Mouse (Mus musculus): ENCODE data around the gene Dtx4. TPM values are rescaled to one million over a fixed set of nuclear protein-coding genes. Genes with fewer than 3 reads are reported as not detected.
"Not testable (repeated sequence)": the region's sequence is repeated elsewhere in the genome, so short reads cannot be mapped to it uniquely, and the experiment has no call there.

Dtx4 gene
- polyA plus RNA-seq (2015; fragmentation: Nextera tagmentation; extraction: Ambion mirVana), result 16.8 and 19.3 TPM in 2 replicates

DNA sequence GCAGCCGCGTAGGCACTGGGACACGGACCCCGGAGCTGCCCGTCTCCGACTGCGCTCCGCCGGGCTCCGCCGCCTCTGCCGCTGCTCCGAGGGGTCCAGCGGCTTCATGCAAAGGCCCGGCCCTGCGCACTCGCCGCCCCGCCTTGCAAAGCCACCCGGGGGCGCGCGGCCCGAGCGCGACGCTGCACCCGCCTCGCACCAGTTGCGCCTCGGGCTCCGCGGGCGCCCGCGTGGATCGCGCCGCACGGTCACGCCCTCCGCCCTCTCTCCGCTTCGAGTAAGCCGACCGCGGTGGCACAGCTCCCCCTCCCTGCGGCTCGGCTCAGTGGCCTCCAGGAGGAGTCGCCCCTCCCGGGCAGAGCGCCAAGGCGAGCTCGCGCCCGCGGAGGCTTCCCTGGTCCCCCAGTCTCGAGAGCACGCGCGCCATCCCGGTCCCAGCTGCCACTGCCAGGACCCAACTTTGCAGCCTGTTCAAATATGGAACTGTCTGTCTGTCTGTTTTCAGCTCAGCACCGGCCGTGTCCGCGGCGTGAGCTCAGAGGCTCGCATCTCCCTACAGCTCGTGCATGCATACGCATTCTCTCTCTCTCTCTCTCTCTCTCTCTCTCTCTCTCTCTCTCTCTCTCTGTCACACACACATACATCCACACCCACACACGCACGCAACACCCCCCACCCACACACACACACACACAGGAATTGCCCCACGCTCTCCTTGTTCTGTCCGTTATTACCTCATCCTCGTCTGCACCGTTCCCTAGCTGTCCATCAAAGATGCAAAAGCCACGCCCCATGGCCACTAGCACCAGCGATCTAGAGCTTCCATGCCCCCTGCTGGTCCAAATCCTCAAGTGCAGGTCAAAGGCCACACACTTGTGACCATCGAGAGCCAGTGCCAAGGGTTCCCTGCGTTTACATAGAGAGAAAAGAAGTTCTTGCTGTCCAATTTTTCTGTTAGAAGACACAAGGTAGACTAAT, at the start of gene Dtx4:
Gene Dtx4 (minus strand): TSS at position 85 of the 978 bp plus-strand sequence.
- H3K9ac ChIP-seq (replicated peaks), result peak within 1 kb of the TSS; percentile 80
- H3K27me3 ChIP-seq, result no peaks in the 10 kb centered on the region
- peaks cover 2% of the 10 kb centered on the region; the same call in 1 of the 2 replicates for H3K36me3 ChIP-seq
- H3K27ac ChIP-seq (replicated peaks), result peak within 1 kb of the TSS; percentile 90
- peak within 1 kb of the TSS; percentile 75 for H3K4me3 ChIP-seq
- peak; percentile 91 for ATAC-seq (replicated peaks)
- H3K4me2 ChIP-seq (replicated peaks), result peak within 1 kb of the TSS; percentile 65
- peaks cover 27% of the 10 kb centered on the region for H3K4me1 ChIP-seq
- WGBS, result under 1% methylated on average over 77 of the region's 80 CpGs
- no peaks in the 10 kb centered on the region for H3K9me3 ChIP-seq

DNA sequence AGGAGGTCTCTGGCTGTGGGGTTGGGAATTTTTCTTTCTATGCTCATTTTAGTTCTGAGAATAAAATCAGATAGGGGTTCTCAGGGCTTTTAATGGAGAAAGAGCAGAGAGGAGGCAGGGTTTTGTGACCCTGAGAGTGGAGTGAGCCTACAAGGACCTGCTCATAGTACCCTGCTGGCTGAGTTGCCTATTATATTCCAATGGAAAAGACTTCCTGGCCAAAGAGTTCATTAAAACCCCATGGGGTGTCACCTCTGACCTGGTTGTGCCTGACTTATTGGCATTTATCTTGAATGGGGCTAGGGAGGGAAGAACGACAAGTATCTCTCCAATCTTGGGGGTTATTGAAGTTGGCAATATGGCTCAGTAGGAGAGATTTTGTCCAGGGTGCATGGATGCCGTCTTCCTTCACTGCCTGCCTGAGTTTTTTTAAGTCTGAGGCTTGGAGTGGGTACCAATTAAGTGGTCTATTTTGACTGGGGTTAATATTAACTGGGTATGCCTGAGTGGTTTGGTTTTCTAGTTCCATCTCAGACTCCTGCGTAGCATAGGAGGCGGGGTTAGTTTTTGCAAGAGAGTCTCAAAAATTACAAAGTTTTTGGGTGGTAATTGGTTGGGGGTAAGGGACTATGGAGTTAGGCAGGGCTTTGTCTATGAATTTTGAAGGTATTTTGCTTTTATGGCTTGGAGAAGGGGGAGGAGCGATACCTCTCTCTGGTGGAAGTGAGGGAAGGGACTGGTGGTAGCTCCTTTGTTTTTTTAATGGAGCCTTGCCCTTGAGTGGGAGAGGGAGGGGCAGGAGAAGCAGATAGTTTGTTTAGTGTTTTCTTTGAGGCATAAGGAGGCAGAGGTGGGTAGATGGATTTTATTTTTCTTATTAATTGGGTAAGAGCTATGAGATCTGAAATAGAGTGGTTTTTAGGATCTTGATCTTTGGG, 49.0 kb upstream of the Dtx4 start:
- Histone ChIP-seq H3K9ac (replicated peaks) (no peak overlapping the region), H3K36me3 (no peaks in the 10 kb centered on the region), H3K9me3 (no peaks in the 10 kb centered on the region), H3K27ac (replicated peaks) (no peak overlapping the region), H3K4me2 (replicated peaks) (no peak overlapping the region), H3K4me1 (no peaks in the 10 kb centered on the region), H3K27me3 (no peaks in the 10 kb centered on the region), H3K4me3 (no peak overlapping the region)
- WGBS, result 77% methylated on average over 5 of the region's 5 CpGs
- no peak for ATAC-seq (replicated peaks)

DNA sequence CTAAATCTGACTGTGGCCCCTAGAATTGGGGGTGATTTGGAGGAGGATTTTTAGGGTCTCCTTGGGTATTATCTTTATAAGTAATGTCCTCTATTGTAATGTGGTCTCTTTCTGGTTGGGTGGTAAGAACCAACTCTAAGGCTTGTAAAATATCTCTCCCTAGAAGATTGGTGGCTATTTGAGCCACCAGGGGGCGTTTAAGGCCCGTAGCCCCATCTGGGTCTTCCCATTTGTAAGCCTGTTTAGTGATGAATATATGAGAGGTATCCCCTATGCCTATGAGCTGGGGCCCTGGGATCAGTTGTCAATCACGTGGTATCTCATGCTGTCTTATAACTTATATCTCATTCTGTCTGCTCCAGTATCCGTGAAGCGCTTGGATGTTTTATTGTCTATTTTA, 47.9 kb upstream of the Dtx4 start:
- no peak overlapping the region for H3K4me3 ChIP-seq
- no peak for ATAC-seq (replicated peaks)
- H3K9ac ChIP-seq (replicated peaks), result no peak overlapping the region
- no peaks in the 10 kb centered on the region for H3K27me3 ChIP-seq
- H3K27ac ChIP-seq (replicated peaks), result no peak overlapping the region
- WGBS, result 87% methylated on average over 5 of the region's 5 CpGs
- no peak overlapping the region for H3K4me2 ChIP-seq (replicated peaks)
- no peaks in the 10 kb centered on the region for H3K4me1 ChIP-seq
- H3K9me3 ChIP-seq, result no peaks in the 10 kb centered on the region
- no peaks in the 10 kb centered on the region for H3K36me3 ChIP-seq

DNA sequence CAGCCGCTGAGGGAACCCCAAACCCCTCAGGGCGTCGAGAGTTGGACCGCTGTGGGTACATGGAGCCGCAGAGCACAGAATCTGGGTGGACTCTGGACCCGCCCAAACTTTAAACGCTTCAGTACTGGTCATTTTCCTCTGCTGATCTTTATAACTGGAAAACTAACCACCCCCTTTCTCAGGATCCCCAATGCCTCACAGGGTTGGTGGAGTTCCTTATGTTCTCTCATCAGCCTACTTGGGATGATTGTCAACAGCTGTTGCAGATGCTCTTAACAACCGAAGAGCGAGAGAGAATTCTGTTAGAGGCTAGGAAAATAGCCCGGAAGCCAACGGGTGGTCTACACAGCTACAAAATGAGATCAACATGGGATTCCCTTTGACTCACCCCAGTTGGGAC, 44.2 kb upstream of the Dtx4 start, which contains the start of gene Fam111a:
Gene Fam111a (plus strand): TSS at position 301 of the 400 bp plus-strand sequence.
- H3K4me3 ChIP-seq; H3K27ac ChIP-seq (replicated peaks); H3K4me1 ChIP-seq; H3K9me3 ChIP-seq; H3K9ac ChIP-seq (replicated peaks); ATAC-seq (replicated peaks); H3K27me3 ChIP-seq; H3K4me2 ChIP-seq (replicated peaks); H3K36me3 ChIP-seq: not testable (repeated sequence)
- 94% methylated on average over 11 of the region's 11 CpGs for WGBS

DNA sequence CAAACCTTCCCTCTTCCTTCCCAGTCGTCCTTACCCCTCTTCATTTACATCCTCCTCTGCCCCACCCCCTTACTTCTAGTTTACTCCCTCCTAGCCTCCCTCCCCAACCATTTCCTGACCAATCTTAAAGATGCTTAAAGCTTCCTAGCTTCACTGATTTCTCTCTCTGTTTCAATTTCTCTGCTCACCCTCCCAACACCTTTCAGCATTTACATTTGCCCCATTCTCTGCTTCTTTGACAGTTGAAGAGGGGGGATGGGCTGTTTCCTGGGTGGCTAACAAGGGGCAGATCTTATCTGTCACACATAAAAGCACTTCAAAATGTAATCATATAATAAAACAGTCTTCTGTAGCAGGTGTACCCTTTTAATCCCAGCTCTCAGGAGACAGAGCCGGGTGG, 40.4 kb upstream of the Dtx4 start:
- ATAC-seq (replicated peaks), result no peak
- 44% methylated on average over 2 of the region's 2 CpGs for WGBS
- Histone ChIP-seq H3K27me3 (no peaks in the 10 kb centered on the region), H3K27ac (replicated peaks) (no peak overlapping the region), H3K4me2 (replicated peaks) (no peak overlapping the region), H3K36me3 (no peaks in the 10 kb centered on the region), H3K4me1 (no peaks in the 10 kb centered on the region), H3K9ac (replicated peaks) (no peak overlapping the region), H3K4me3 (no peak overlapping the region), H3K9me3 (no peaks in the 10 kb centered on the region)

DNA sequence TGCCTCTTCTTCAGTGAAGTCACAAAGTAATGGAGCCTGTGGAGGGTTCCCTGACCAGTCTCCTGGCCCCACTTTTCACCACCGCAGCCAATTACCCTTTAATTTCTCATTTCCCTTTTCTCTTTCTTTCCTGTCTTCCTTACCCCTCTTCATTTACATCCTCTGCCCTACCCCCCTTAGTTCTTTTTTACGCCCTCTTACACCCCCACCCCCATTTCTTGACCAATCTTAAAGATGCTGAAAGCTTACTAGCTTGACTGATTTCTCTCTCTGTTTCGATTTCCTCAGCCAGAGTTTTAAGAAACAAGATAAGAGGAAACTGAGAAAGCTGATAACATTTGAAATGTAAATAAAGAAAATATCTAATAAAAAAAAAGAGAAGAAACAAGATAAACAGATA, 39.5 kb upstream of the Dtx4 start:
- no peak overlapping the region for H3K9ac ChIP-seq (replicated peaks)
- no peak overlapping the region for H3K4me2 ChIP-seq (replicated peaks)
- WGBS, result 69% methylated on average over 3 of the region's 3 CpGs
- no peak for ATAC-seq (replicated peaks)
- H3K4me1 ChIP-seq, result no peaks in the 10 kb centered on the region
- H3K9me3 ChIP-seq, result no peaks in the 10 kb centered on the region
- no peak overlapping the region for H3K27ac ChIP-seq (replicated peaks)
- no peaks in the 10 kb centered on the region for H3K36me3 ChIP-seq
- H3K4me3 ChIP-seq, result no peak overlapping the region
- no peaks in the 10 kb centered on the region for H3K27me3 ChIP-seq

DNA sequence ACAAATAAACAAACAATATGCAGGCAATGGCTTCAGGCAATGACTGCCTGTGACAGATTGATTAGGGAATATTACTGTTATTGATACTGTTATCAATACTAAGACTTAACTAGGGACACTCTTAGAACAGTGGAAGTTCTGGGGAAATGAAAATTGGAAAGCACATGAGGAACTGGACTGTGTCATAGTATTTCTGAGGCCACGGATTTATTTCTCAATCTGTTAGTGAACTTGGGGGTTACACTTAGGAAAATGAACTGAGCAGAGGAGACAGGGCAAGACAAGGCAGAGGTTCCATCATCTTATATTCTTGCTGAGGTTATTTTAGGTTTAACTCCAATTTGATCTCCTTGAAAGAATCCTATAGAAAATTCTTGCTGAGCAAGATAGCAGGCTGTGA, 38.7 kb upstream of the Dtx4 start:
- no peak overlapping the region for H3K4me3 ChIP-seq
- no peak overlapping the region for H3K9ac ChIP-seq (replicated peaks)
- H3K27me3 ChIP-seq, result no peaks in the 10 kb centered on the region
- H3K4me1 ChIP-seq, result no peaks in the 10 kb centered on the region
- H3K27ac ChIP-seq (replicated peaks), result no peak overlapping the region
- H3K4me2 ChIP-seq (replicated peaks), result no peak overlapping the region
- 91% methylated on average over 1 of the region's 1 CpGs for WGBS
- no peaks in the 10 kb centered on the region for H3K36me3 ChIP-seq
- ATAC-seq (replicated peaks), result no peak
- H3K9me3 ChIP-seq, result no peaks in the 10 kb centered on the region

DNA sequence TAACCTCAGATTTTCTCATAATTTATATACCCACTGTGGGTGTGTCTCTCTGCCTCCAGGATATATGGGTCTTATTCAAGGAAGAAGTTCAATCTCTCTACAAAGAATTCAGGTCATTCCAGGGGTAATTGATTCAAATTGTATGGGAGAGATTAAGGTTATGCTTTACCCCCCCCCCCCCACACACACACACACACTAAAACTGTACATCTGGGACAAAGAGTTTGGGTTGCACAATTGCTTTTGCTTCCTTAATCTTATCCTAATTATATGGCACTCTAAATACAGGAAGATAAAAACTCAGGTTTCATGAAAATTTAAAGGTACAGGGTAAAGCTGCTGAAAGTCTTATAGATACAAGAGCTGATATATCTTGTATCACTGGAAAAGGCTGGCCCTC, 35.9 kb upstream of the Dtx4 start:
- Histone ChIP-seq H3K27me3 (no peaks in the 10 kb centered on the region), H3K4me1 (no peaks in the 10 kb centered on the region), H3K36me3 (no peaks in the 10 kb centered on the region), H3K9ac (replicated peaks) (no peak overlapping the region), H3K27ac (replicated peaks) (no peak overlapping the region), H3K9me3 (no peaks in the 10 kb centered on the region), H3K4me2 (replicated peaks) (no peak overlapping the region), H3K4me3 (no peak overlapping the region)
- ATAC-seq (replicated peaks), result no peak

DNA sequence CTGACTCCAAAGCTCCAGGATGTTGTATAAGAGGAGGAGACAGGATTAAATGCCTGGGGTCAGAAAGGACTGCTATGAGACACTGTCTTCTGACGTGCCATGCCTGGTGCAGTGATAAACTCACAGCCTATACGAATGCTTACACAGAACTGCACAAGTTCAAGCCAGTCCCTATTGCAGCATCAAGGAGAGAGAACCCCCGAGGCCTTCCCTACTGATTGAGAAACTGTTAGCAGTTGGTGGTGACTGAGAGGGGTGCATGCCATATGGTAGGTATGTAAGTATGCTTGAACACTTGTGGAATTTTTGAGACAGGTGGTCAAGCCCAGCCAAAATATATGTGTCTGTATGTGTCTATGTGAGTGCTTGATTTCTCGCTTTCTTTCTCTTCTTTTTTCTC, 22.1 kb upstream of the Dtx4 start:
- ATAC-seq (replicated peaks), result no peak
- H3K4me1 ChIP-seq, result no peaks in the 10 kb centered on the region
- no peak overlapping the region for H3K27ac ChIP-seq (replicated peaks)
- H3K27me3 ChIP-seq, result no peaks in the 10 kb centered on the region
- H3K9ac ChIP-seq (replicated peaks), result no peak overlapping the region
- no peak overlapping the region for H3K4me2 ChIP-seq (replicated peaks)
- WGBS, result 59% methylated on average over 4 of the region's 4 CpGs
- no peaks in the 10 kb centered on the region for H3K9me3 ChIP-seq
- H3K4me3 ChIP-seq, result no peak overlapping the region
- no peaks in the 10 kb centered on the region for H3K36me3 ChIP-seq

DNA sequence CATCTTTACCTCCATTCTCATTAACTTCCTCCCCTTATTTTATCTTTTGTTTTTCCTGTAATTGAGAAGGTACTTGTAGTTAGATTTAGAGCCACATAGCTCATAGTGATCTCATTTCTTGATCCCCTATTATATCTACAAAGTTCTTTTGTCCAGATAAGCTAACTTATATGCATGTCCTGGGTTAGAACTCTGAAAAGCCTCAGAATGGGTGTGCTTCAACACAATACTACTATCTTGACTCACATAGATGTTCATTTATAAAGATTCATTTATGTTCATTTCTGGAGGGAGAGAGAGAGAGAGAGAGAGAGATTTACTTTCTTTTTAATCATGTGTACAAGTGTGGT, 17.3 kb upstream of the Dtx4 start:
- Histone ChIP-seq H3K4me3 (peak overlapping the region; percentile 44), H3K27me3 (no peaks in the 10 kb centered on the region), H3K36me3 (no peaks in the 10 kb centered on the region), H3K9me3 (no peaks in the 10 kb centered on the region), H3K4me2 (replicated peaks) (peak overlapping the region; percentile 64), H3K4me1 (no peaks in the 10 kb centered on the region), H3K9ac (replicated peaks) (peak overlapping the region; percentile 62; the same call in 1 of the 2 replicates), H3K27ac (replicated peaks) (no peak overlapping the region)
- ATAC-seq (replicated peaks), result peak; percentile 38; the same call in 1 of the 2 replicates

DNA sequence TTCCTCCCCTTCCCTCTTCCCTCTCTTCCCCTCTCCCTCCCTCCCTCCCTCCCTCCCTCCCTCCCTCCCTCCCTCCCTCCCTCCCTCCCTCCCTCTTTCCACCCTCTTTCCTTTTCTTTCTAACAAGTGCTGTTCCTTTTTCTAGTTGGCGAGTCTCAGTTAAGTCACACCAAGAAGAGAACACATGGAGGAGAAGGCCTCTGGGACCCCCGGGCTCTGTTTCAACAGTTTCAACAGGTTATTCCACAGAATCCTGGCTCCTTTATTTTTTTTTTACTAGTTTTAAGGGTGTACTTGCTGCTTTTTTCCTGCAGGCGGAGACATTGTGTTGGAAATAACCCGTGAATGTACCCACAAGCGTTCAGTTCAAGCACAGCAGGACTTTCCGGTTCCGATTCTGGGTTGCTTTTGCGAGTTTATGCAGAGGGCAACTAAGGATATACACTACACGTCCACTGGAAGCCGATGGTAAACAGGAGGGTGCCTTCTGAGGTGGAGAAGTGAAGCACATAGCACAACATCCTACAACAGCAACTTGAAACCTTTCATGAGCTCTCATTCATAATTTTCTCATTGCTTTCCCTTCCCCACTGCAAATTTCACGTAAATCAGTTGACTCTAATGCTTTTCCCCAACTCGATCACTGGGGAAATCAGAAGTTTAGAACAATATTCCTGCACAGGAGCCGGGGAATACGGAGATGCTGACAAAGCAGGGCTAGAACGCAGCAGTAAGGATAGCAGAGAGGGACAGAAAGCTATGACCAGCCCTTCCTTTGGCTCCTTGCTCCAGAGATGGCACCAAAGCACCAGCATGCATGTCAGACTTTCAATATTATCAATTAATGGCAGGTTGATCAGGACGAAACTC, 16.7 kb upstream of the Dtx4 start:
- H3K9ac ChIP-seq (replicated peaks), result peak overlapping the region; percentile 62
- ATAC-seq (replicated peaks), result peak; percentile 89
- H3K4me3 ChIP-seq, result peak overlapping the region; percentile 44
- H3K4me2 ChIP-seq (replicated peaks), result peak overlapping the region; percentile 64
- H3K9me3 ChIP-seq, result no peaks in the 10 kb centered on the region
- H3K27me3 ChIP-seq, result no peaks in the 10 kb centered on the region
- H3K4me1 ChIP-seq, result no peaks in the 10 kb centered on the region
- no peak overlapping the region; the same call in 1 of the 2 replicates for H3K27ac ChIP-seq (replicated peaks)
- 1% methylated on average over 16 of the region's 16 CpGs for WGBS
- H3K36me3 ChIP-seq, result no peaks in the 10 kb centered on the region
